Mouse (Mus musculus): Measurements from ENCODE around the gene Krt24. TPM values are rescaled to one million over a fixed set of nuclear protein-coding genes. Genes with fewer than 3 reads are reported as not detected.

Krt24 gene
- polyA plus RNA-seq, 1 experiment from 2014 or later: not detected

GRCm38 (mm10) chr11:99283334-99283733 is 1.7 kb downstream of the Krt24 start:
- no peak for ATAC-seq
- Histone ChIP-seq H3K4me3 (no peak overlapping the region), H3K9ac (no peak overlapping the region), H3K4me1 (no peaks in the 10 kb centered on the region), H3K27ac (no peak overlapping the region), H3K9me3 (replicated peaks) (no peaks in the 10 kb centered on the region), H3K27me3 (no peaks in the 10 kb centered on the region), H3K4me2 (no peak overlapping the region), H3K36me3 (ENCODE audit: poor library complexity, severe bottlenecking) (no peaks in the 10 kb centered on the region)
- 55% methylated on average over 4 of the region's 4 CpGs for WGBS

GRCm38 (mm10) chr11:99281116-99281515 is 3.9 kb downstream of the Krt24 start:
- Histone ChIP-seq H3K4me3 (no peak overlapping the region), H3K4me1 (no peaks in the 10 kb centered on the region), H3K9ac (no peak overlapping the region), H3K9me3 (replicated peaks) (no peaks in the 10 kb centered on the region), H3K27ac (no peak overlapping the region), H3K4me2 (no peak overlapping the region), H3K36me3 (ENCODE audit: poor library complexity, severe bottlenecking) (no peaks in the 10 kb centered on the region), H3K27me3 (no peaks in the 10 kb centered on the region)
- ATAC-seq: no peak
- 84% methylated on average over 9 of the region's 9 CpGs for WGBS

GRCm38 (mm10) chr11:99279986-99280385 is 5.1 kb downstream of the Krt24 start:
- 83% methylated on average over 5 of the region's 5 CpGs for WGBS
- Histone ChIP-seq H3K27ac (no peak overlapping the region), H3K4me1 (no peaks in the 10 kb centered on the region), H3K9me3 (replicated peaks) (no peaks in the 10 kb centered on the region), H3K36me3 (ENCODE audit: poor library complexity, severe bottlenecking) (no peaks in the 10 kb centered on the region), H3K27me3 (no peaks in the 10 kb centered on the region), H3K4me2 (no peak overlapping the region), H3K4me3 (no peak overlapping the region), H3K9ac (no peak overlapping the region)
- ATAC-seq: no peak

- H3K27me3 ChIP-seq: no peaks in the 10 kb centered on the region; the same call in 1 of the 2 replicates
- H3K27ac ChIP-seq: no peak overlapping the region
- no peaks in the 10 kb centered on the region for H3K4me1 ChIP-seq
- H3K36me3 ChIP-seq (ENCODE audit: poor library complexity, severe bottlenecking): no peaks in the 10 kb centered on the region
- no peak overlapping the region for H3K9ac ChIP-seq
- no peaks in the 10 kb centered on the region for H3K9me3 ChIP-seq (replicated peaks)
- WGBS: 59% methylated on average over 7 of the region's 7 CpGs
- ATAC-seq: no peak
- H3K4me3 ChIP-seq: no peak overlapping the region
- H3K4me2 ChIP-seq: no peak overlapping the region
Measured at GRCm38 (mm10) chr11:99276786-99277185, 8.3 kb downstream of the Krt24 start.

GRCm38 (mm10) chr11:99275624-99276023 is 9.4 kb downstream of the Krt24 start:
- Histone ChIP-seq H3K27me3 (no peaks in the 10 kb centered on the region; the same call in 1 of the 2 replicates), H3K27ac (no peak overlapping the region), H3K4me1 (no peaks in the 10 kb centered on the region), H3K4me2 (no peak overlapping the region), H3K36me3 (ENCODE audit: poor library complexity, severe bottlenecking) (no peaks in the 10 kb centered on the region), H3K4me3 (no peak overlapping the region), H3K9ac (no peak overlapping the region), H3K9me3 (replicated peaks) (no peaks in the 10 kb centered on the region)
- no peak for ATAC-seq
- WGBS: 87% methylated on average over 6 of the region's 6 CpGs

GRCm38 (mm10) chr11:99272721-99273120 is 12.3 kb downstream of the Krt24 start:
- H3K9me3 ChIP-seq (replicated peaks): no peaks in the 10 kb centered on the region
- H3K27ac ChIP-seq: no peak overlapping the region
- H3K4me3 ChIP-seq: no peak overlapping the region
- no peaks in the 10 kb centered on the region; the same call in 1 of the 2 replicates for H3K27me3 ChIP-seq
- 93% methylated on average over 4 of the region's 4 CpGs for WGBS
- no peak overlapping the region for H3K9ac ChIP-seq
- no peak overlapping the region for H3K4me2 ChIP-seq
- no peaks in the 10 kb centered on the region for H3K36me3 ChIP-seq (ENCODE audit: poor library complexity, severe bottlenecking)
- no peaks in the 10 kb centered on the region for H3K4me1 ChIP-seq
- ATAC-seq: no peak

GRCm38 (mm10) chr11:99269192-99269591 is 15.9 kb downstream of the Krt24 start:
- Histone ChIP-seq H3K36me3 (ENCODE audit: poor library complexity, severe bottlenecking) (no peaks in the 10 kb centered on the region), H3K4me2 (no peak overlapping the region), H3K9me3 (replicated peaks) (no peaks in the 10 kb centered on the region), H3K4me3 (no peak overlapping the region), H3K4me1 (no peaks in the 10 kb centered on the region), H3K9ac (no peak overlapping the region), H3K27ac (no peak overlapping the region), H3K27me3 (no peaks in the 10 kb centered on the region; the same call in 1 of the 2 replicates)
- WGBS: 76% methylated on average over 7 of the region's 7 CpGs
- ATAC-seq: no peak

- H3K27me3 ChIP-seq: no peaks in the 10 kb centered on the region
- no peaks in the 10 kb centered on the region for H3K36me3 ChIP-seq (ENCODE audit: poor library complexity, severe bottlenecking)
- H3K27ac ChIP-seq: no peak overlapping the region
- ATAC-seq: no peak
- H3K4me3 ChIP-seq: no peak overlapping the region
- H3K9ac ChIP-seq: no peak overlapping the region
- H3K9me3 ChIP-seq (replicated peaks): no peaks in the 10 kb centered on the region
- H3K4me2 ChIP-seq: no peak overlapping the region
- H3K4me1 ChIP-seq: no peaks in the 10 kb centered on the region
- WGBS: 18% methylated on average over 9 of the region's 9 CpGs
Measured at GRCm38 (mm10) chr11:99265796-99266195, 19.3 kb downstream of the Krt24 start.

GRCm38 (mm10) chr11:99265220-99265619 is 19.8 kb downstream of the Krt24 start:
- Histone ChIP-seq H3K4me2 (no peak overlapping the region), H3K9me3 (replicated peaks) (no peaks in the 10 kb centered on the region), H3K4me3 (no peak overlapping the region), H3K4me1 (no peaks in the 10 kb centered on the region), H3K36me3 (ENCODE audit: poor library complexity, severe bottlenecking) (no peaks in the 10 kb centered on the region), H3K27me3 (no peaks in the 10 kb centered on the region), H3K27ac (no peak overlapping the region), H3K9ac (no peak overlapping the region)
- no peak for ATAC-seq
- 73% methylated on average over 9 of the region's 9 CpGs for WGBS

GRCm38 (mm10) chr11:99256213-99256612 is 28.8 kb downstream of the Krt24 start:
- no peak for ATAC-seq
- H3K36me3 ChIP-seq (ENCODE audit: poor library complexity, severe bottlenecking): no peaks in the 10 kb centered on the region
- H3K9me3 ChIP-seq (replicated peaks): no peaks in the 10 kb centered on the region
- no peaks in the 10 kb centered on the region for H3K27me3 ChIP-seq
- H3K9ac ChIP-seq: no peak overlapping the region
- 82% methylated on average over 4 of the region's 4 CpGs for WGBS
- no peaks in the 10 kb centered on the region for H3K4me1 ChIP-seq
- no peak overlapping the region for H3K27ac ChIP-seq
- H3K4me2 ChIP-seq: no peak overlapping the region
- H3K4me3 ChIP-seq: no peak overlapping the region

GRCm38 (mm10) chr11:99255316-99255715 is 29.7 kb downstream of the Krt24 start:
- WGBS: 96% methylated on average over 8 of the region's 8 CpGs

GRCm38 (mm10) chr11:99253893-99254292 is 31.2 kb downstream of the Krt24 start:
- Histone ChIP-seq H3K36me3 (ENCODE audit: poor library complexity, severe bottlenecking) (no peaks in the 10 kb centered on the region), H3K4me1 (no peaks in the 10 kb centered on the region), H3K9ac (no peak overlapping the region)

More at GRCm38 (mm10) chr11:99255316-99255715, 29.7 kb downstream of the Krt24 start:
- H3K27ac ChIP-seq: no peak overlapping the region
- H3K9ac ChIP-seq: no peak overlapping the region
- H3K4me2 ChIP-seq: no peak overlapping the region
- no peak overlapping the region for H3K4me3 ChIP-seq
- no peaks in the 10 kb centered on the region for H3K9me3 ChIP-seq (replicated peaks)
- H3K4me1 ChIP-seq: no peaks in the 10 kb centered on the region
- no peaks in the 10 kb centered on the region for H3K36me3 ChIP-seq (ENCODE audit: poor library complexity, severe bottlenecking)
- no peak for ATAC-seq
- no peaks in the 10 kb centered on the region for H3K27me3 ChIP-seq

GRCm38 (mm10) chr11:99252671-99253070 is 32.4 kb downstream of the Krt24 start:
- Histone ChIP-seq H3K9ac (no peak overlapping the region), H3K4me1 (no peaks in the 10 kb centered on the region), H3K4me2 (no peak overlapping the region), H3K9me3 (replicated peaks) (no peaks in the 10 kb centered on the region), H3K27me3 (no peaks in the 10 kb centered on the region), H3K27ac (no peak overlapping the region), H3K4me3 (no peak overlapping the region), H3K36me3 (ENCODE audit: poor library complexity, severe bottlenecking) (no peaks in the 10 kb centered on the region)
- ATAC-seq: no peak
- 64% methylated on average over 8 of the region's 8 CpGs for WGBS

More at GRCm38 (mm10) chr11:99253893-99254292, 31.2 kb downstream of the Krt24 start:
- 60% methylated on average over 2 of the region's 2 CpGs for WGBS
- no peak for ATAC-seq
- H3K4me2 ChIP-seq: no peak overlapping the region
- no peaks in the 10 kb centered on the region for H3K9me3 ChIP-seq (replicated peaks)
- no peak overlapping the region for H3K4me3 ChIP-seq
- no peak overlapping the region for H3K27ac ChIP-seq
- no peaks in the 10 kb centered on the region for H3K27me3 ChIP-seq
